Mouse (Mus musculus) ES-E14 (cell line): ENCODE results near the gene Cenpt. TPM values are rescaled to one million over a fixed set of nuclear protein-coding genes. Genes with fewer than 3 reads are reported as not detected.

ENCODE experiments used
- DNase-seq: peaks from one replicate; pipeline ENCODE4 v3.0.0-alpha.2; 2013; ENCODE audit warnings: low read depth, low spot score
- H3K27ac ChIP-seq: 2 replicates; pipeline ENCODE4 v1.5.1; 2012; ENCODE audit warnings: low read depth, mild to moderate bottlenecking, low read length, moderate library complexity, mixed read lengths; ENCODE audit not compliant: poor library complexity, insufficient read depth, severe bottlenecking
- H3K36me3 ChIP-seq: 2 replicates; pipeline ENCODE4 v1.6.1; 2012; ENCODE audit warnings: mild to moderate bottlenecking, low read length, moderate library complexity, mixed read lengths; ENCODE audit not compliant: control insufficient read depth, poor library complexity, insufficient read depth, severe bottlenecking
- H3K4me1 ChIP-seq, 2 experiments: fragments of 150-350 bp in 1 of 2; sonication (generic) in 1 of 2; 2 replicates each; pipeline ENCODE4 v1.6.1; 2012; ENCODE audit warnings: low read length in 2 of 2, mild to moderate bottlenecking in 1 of 2, mixed read lengths in 1 of 2; ENCODE audit not compliant: control insufficient read depth in 2 of 2, insufficient read depth in 2 of 2, poor library complexity in 1 of 2
- H3K4me3 ChIP-seq, 2 experiments: fragments of 150-350 bp in 1 of 2; sonication (generic) in 1 of 2; 2 replicates each; pipeline ENCODE4 v1.5.1; 2012; ENCODE audit warnings: low read length in 2 of 2, low read depth in 1 of 2, mild to moderate bottlenecking in 1 of 2, mixed read lengths in 1 of 2; ENCODE audit not compliant: insufficient read depth in 1 of 2, poor library complexity in 1 of 2, severe bottlenecking in 1 of 2
- H3K9ac ChIP-seq: 2 replicates; pipeline ENCODE4 v1.6.1; 2012; ENCODE audit warnings: low read depth, mild to moderate bottlenecking, low read length, mixed read lengths; ENCODE audit not compliant: poor library complexity, insufficient read depth, severe bottlenecking
- H3K9me3 ChIP-seq: fragments of 150-350 bp; sonication (generic); 2 replicates; pipeline ENCODE4 v1.6.1; 2012; ENCODE audit warnings: low read depth, mild to moderate bottlenecking, low read length; ENCODE audit not compliant: control insufficient read depth, insufficient read depth
- CHD2 ChIP-seq: IDR thresholded peaks from 2 replicates; pipeline ENCODE4 v1.6.1; 2014; ENCODE audit warnings: mild to moderate bottlenecking, low read depth, low read length, inconsistent platforms
- HCFC1 ChIP-seq: IDR thresholded peaks from 2 replicates; pipeline ENCODE4 v1.6.1; 2012; ENCODE audit warnings: low read length, inconsistent platforms, borderline replicate concordance; ENCODE audit not compliant: insufficient read depth
- MAFK ChIP-seq: IDR thresholded peaks from 2 replicates; pipeline ENCODE4 v1.6.1; 2014; ENCODE audit warnings: mild to moderate bottlenecking, low read depth, low read length, inconsistent platforms; ENCODE audit not compliant: insufficient read depth
- ZC3H11A ChIP-seq: IDR thresholded peaks from 2 replicates; pipeline ENCODE4 v1.6.1; 2012; ENCODE audit warnings: low read depth, mild to moderate bottlenecking, inconsistent platforms, low read length, borderline replicate concordance
- ZNF384 ChIP-seq: IDR thresholded peaks from 2 replicates; pipeline ENCODE4 v1.6.1; 2012; ENCODE audit warnings: low read depth, low read length, inconsistent platforms
- in situ Hi-C, 2 experiments: fragments of 600-800 bp; cut with MboI; formaldehyde crosslinking; loops; one replicate each; pipeline ENCODE4 v1.15.1; 2025; ENCODE audit warnings: low sequenced_read_pairs in 2 of 2, inconsistent platforms in 1 of 2; ENCODE audit not compliant: unreplicated experiment in 2 of 2
- total RNA-seq: library from RNA; depleted of rRNA; stranded (reverse); fragments of 300-350 nt; gene quantifications from 2 replicates; pipeline ENCODE4 v1.2.3, GENCODE M21; 2012

The Cenpt gene
- total RNA-seq, 1 experiment = 82.2 TPM

- in situ Hi-C loops = no loop called here
- Histone ChIP-seq H3K9me3 (no peaks in the 10 kb centered on the region), H3K36me3 (peaks cover 24% of the 10 kb centered on the region), H3K4me1 (peaks cover 4 to 13% of the 10 kb centered on the region in 2 experiments; a peak in 3 of 4 replicates), H3K27ac (peak overlapping the region; percentile 28), H3K9ac (peak overlapping the region; percentile 88), H3K4me3 (peak overlapping the region; percentile 81 to 89)
- TF ChIP-seq ZC3H11A (no peak), MAFK (no peak), HCFC1 (peak; percentile 98), ZNF384 (peak; percentile 22; the same call in 1 of the 2 replicates), CHD2 (peak; percentile 100)
- peak; percentile 90 for DNase-seq
Observed at GRCm38 (mm10) chr8:105851651-105852143, 1.4 kb downstream of the Cenpt start.

GRCm38 (mm10) chr8:105850611-105851010 lies 2.5 kb downstream of the Cenpt start:
- in situ Hi-C loops = no loop called here
- TF ChIP-seq HCFC1 (no peak), ZC3H11A (no peak), CHD2 (no peak), MAFK (no peak), ZNF384 (no peak)
- H3K4me3 ChIP-seq = peak overlapping the region; percentile 45 to 89

GRCm38 (mm10) chr8:105850014-105850413 lies 3.1 kb downstream of the Cenpt start:
- in situ Hi-C loops = no loop called here
- peak overlapping the region; percentile 56; the same call in 1 of the 2 replicates for H3K9ac ChIP-seq
- H3K9me3 ChIP-seq = no peaks in the 10 kb centered on the region
- no peak overlapping the region for H3K27ac ChIP-seq
- peak overlapping the region; percentile 45 to 89; a peak in 3 of 4 replicates for H3K4me3 ChIP-seq
- TF ChIP-seq ZNF384 (peak; percentile 85), MAFK (no peak), HCFC1 (no peak), CHD2 (no peak), ZC3H11A (no peak)
- peaks cover 38% of the 10 kb centered on the region for H3K36me3 ChIP-seq
- DNase-seq = no peak
- H3K4me1 ChIP-seq = peaks cover 2 to 6% of the 10 kb centered on the region in 2 experiments; a peak in 1 of 4 replicates

More at GRCm38 (mm10) chr8:105850611-105851010, 2.5 kb downstream of the Cenpt start:
- Histone ChIP-seq H3K4me1 (peaks cover 2 to 6% of the 10 kb centered on the region in 2 experiments; a peak in 1 of 4 replicates), H3K36me3 (peaks cover 33% of the 10 kb centered on the region), H3K27ac (0 out of 2 replicates have a peak overlapping the region, but pooled peaks have one; percentile 23), H3K9me3 (no peaks in the 10 kb centered on the region), H3K9ac (peak overlapping the region; percentile 56)
- no peak for DNase-seq

GRCm38 (mm10) chr8:105846678-105847077 lies 6.4 kb downstream of the Cenpt start:
- peaks cover 2 to 6% of the 10 kb centered on the region in 2 experiments; a peak in 1 of 4 replicates for H3K4me1 ChIP-seq
- in situ Hi-C loops = no loop called here
- H3K4me3 ChIP-seq = no peak overlapping the region
- no peaks in the 10 kb centered on the region for H3K9me3 ChIP-seq
- H3K36me3 ChIP-seq = peaks cover 52% of the 10 kb centered on the region
- DNase-seq = no peak
- no peak overlapping the region for H3K9ac ChIP-seq
- no peak for TF ChIP-seq ZC3H11A
- no peak for TF ChIP-seq CHD2
- TF ChIP-seq ZNF384 = no peak
- TF ChIP-seq HCFC1 = no peak
- no peak for TF ChIP-seq MAFK
- no peak overlapping the region for H3K27ac ChIP-seq

GRCm38 (mm10) chr8:105839209-105839608 lies 13.9 kb downstream of the Cenpt start:
- Histone ChIP-seq H3K27ac (no peak overlapping the region), H3K4me3 (no peak overlapping the region), H3K9ac (no peak overlapping the region), H3K36me3 (peaks cover 6% of the 10 kb centered on the region), H3K4me1 (no peaks in the 10 kb centered on the region), H3K9me3 (no peaks in the 10 kb centered on the region)
- no peak for DNase-seq
- in situ Hi-C loops = no loop called here
- TF ChIP-seq MAFK (no peak), HCFC1 (no peak), ZNF384 (no peak), ZC3H11A (no peak), CHD2 (no peak)
